Mouse (Mus musculus) hindbrain, embryonic 12.5 days (tissue): ENCODE measurements around the gene Bco1. TPM values are rescaled to one million over a fixed set of nuclear protein-coding genes. Genes with fewer than 3 reads are reported as not detected.

ENCODE experiments used
- ATAC-seq: fragments of 200-750 bp; cut with Nextera tagmentation; 2 replicates; pipeline ENCODE4 v1.8.0; 2017; ENCODE audit warnings: moderate TSS enrichment; ENCODE audit not compliant: low FRiP score
- H3K27ac ChIP-seq: fragments of 300-500 bp; sonication (generic); 2 replicates; pipeline ENCODE4 v1.5.1; 2016; ENCODE audit warnings: mild to moderate bottlenecking
- H3K27me3 ChIP-seq: fragments of 300-500 bp; sonication (generic); 2 replicates; pipeline ENCODE4 v1.6.1; 2016; ENCODE audit warnings: mild to moderate bottlenecking
- H3K36me3 ChIP-seq: fragments of 300-500 bp; sonication (generic); 2 replicates; pipeline ENCODE4 v1.6.1; 2016; ENCODE audit warnings: mild to moderate bottlenecking
- H3K4me1 ChIP-seq: fragments of 300-500 bp; sonication (generic); 2 replicates; pipeline ENCODE4 v1.6.1; 2016
- H3K4me2 ChIP-seq: fragments of 300-500 bp; sonication (generic); replicated peaks from 2 replicates; pipeline ENCODE4 v1.6.1; 2016; ENCODE audit warnings: mild to moderate bottlenecking
- H3K4me3 ChIP-seq: fragments of 300-500 bp; sonication (generic); 2 replicates; pipeline ENCODE4 v1.5.1; 2016; ENCODE audit warnings: mild to moderate bottlenecking
- H3K9ac ChIP-seq: fragments of 300-500 bp; sonication (generic); 2 replicates; pipeline ENCODE4 v1.6.1; 2016; ENCODE audit warnings: mild to moderate bottlenecking, moderate library complexity
- H3K9me3 ChIP-seq: fragments of 300-500 bp; sonication (generic); replicated peaks from 2 replicates; pipeline ENCODE4 v1.6.1; 2016; ENCODE audit warnings: mild to moderate bottlenecking
- WGBS: fragments of 180-500 bp; shearing (Covaris S2); methylation state at CpG from one replicate; pipeline ENCODE4 v1.1.7; 2016; 5-methylcytosine and 5-hydroxymethylcytosine counted together
- polyA plus RNA-seq: library from polyadenylated mRNA; unstranded; fragments of >200 nt; fragmentation: Nextera tagmentation; extraction: Ambion mirVana; gene quantifications from 2 replicates; pipeline ENCODE4 v1.2.1, GENCODE M21; 2016

The Bco1 gene
- 0.17 and 0.33 TPM in 2 replicates for polyA plus RNA-seq

GRCm38 (mm10) chr8:117095647-117096046 lies at the start of gene Bco1:
Gene Bco1 (plus strand): TSS chr8:117095854.
- H3K4me3 ChIP-seq = no peak within 1 kb of the TSS
- no peak within 1 kb of the TSS for H3K4me2 ChIP-seq
- H3K36me3 ChIP-seq = no peaks in the 10 kb centered on the region
- no peak within 1 kb of the TSS for H3K9ac ChIP-seq
- peaks cover 10% of the 10 kb centered on the region; the same call in 1 of the 2 replicates for H3K4me1 ChIP-seq
- no peak for ATAC-seq
- H3K27me3 ChIP-seq = no peaks in the 10 kb centered on the region
- H3K9me3 ChIP-seq = no peaks in the 10 kb centered on the region
- WGBS = 70% methylated on average over 12 of the region's 12 CpGs
- H3K27ac ChIP-seq = no peak within 1 kb of the TSS

- H3K9me3 ChIP-seq = no peaks in the 10 kb centered on the region
- H3K36me3 ChIP-seq = no peaks in the 10 kb centered on the region
- WGBS = 67% methylated on average over 7 of the region's 7 CpGs
- no peak for ATAC-seq
- H3K9ac ChIP-seq = no peak overlapping the region
- H3K27ac ChIP-seq = no peak overlapping the region
- no peak overlapping the region for H3K4me3 ChIP-seq
- H3K4me2 ChIP-seq = no peak overlapping the region
- H3K4me1 ChIP-seq = no peaks in the 10 kb centered on the region
- no peaks in the 10 kb centered on the region for H3K27me3 ChIP-seq
These were observed 46.2 kb upstream of the Bco1 start for GRCm38 (mm10) chr8:117049444-117049843.

- no peaks in the 10 kb centered on the region for H3K27me3 ChIP-seq
- H3K4me2 ChIP-seq = no peak overlapping the region
- no peaks in the 10 kb centered on the region for H3K9me3 ChIP-seq
- no peaks in the 10 kb centered on the region for H3K36me3 ChIP-seq
- H3K9ac ChIP-seq = no peak overlapping the region
- H3K27ac ChIP-seq = no peak overlapping the region
- ATAC-seq = no peak
- 87% methylated on average over 9 of the region's 9 CpGs for WGBS
- H3K4me1 ChIP-seq = no peaks in the 10 kb centered on the region
- no peak overlapping the region for H3K4me3 ChIP-seq
These were observed 44.9 kb upstream of the Bco1 start for GRCm38 (mm10) chr8:117050763-117051162.

- Histone ChIP-seq H3K9me3 (no peaks in the 10 kb centered on the region), H3K36me3 (no peaks in the 10 kb centered on the region), H3K27me3 (no peaks in the 10 kb centered on the region), H3K4me1 (no peaks in the 10 kb centered on the region), H3K27ac (no peak overlapping the region), H3K9ac (no peak overlapping the region), H3K4me3 (no peak overlapping the region), H3K4me2 (no peak overlapping the region)
- no peak for ATAC-seq
- WGBS = 64% methylated on average over 9 of the region's 9 CpGs
These were observed 44.3 kb upstream of the Bco1 start for GRCm38 (mm10) chr8:117051316-117051715.

GRCm38 (mm10) chr8:117053135-117054079 lies 42.2 kb upstream of the Bco1 start:
- ATAC-seq = no peak
- WGBS = 64% methylated on average over 12 of the region's 12 CpGs

GRCm38 (mm10) chr8:117054146-117054545 lies 41.5 kb upstream of the Bco1 start:
- no peak overlapping the region for H3K9ac ChIP-seq
- no peak overlapping the region for H3K4me2 ChIP-seq
- H3K4me1 ChIP-seq = no peaks in the 10 kb centered on the region
- no peaks in the 10 kb centered on the region for H3K9me3 ChIP-seq
- no peak overlapping the region for H3K4me3 ChIP-seq
- WGBS = 83% methylated on average over 3 of the region's 3 CpGs
- no peaks in the 10 kb centered on the region for H3K27me3 ChIP-seq
- no peak overlapping the region for H3K27ac ChIP-seq
- H3K36me3 ChIP-seq = no peaks in the 10 kb centered on the region
- ATAC-seq = no peak

More at GRCm38 (mm10) chr8:117053135-117054079, 42.2 kb upstream of the Bco1 start:
- Histone ChIP-seq H3K4me3 (no peak overlapping the region), H3K9ac (no peak overlapping the region), H3K27me3 (no peaks in the 10 kb centered on the region), H3K4me2 (no peak overlapping the region), H3K36me3 (no peaks in the 10 kb centered on the region), H3K27ac (no peak overlapping the region), H3K9me3 (no peaks in the 10 kb centered on the region), H3K4me1 (no peaks in the 10 kb centered on the region)

- no peak for ATAC-seq
- no peak overlapping the region for H3K27ac ChIP-seq
- 79% methylated on average over 6 of the region's 6 CpGs for WGBS
- H3K4me2 ChIP-seq = no peak overlapping the region
- H3K9me3 ChIP-seq = no peaks in the 10 kb centered on the region
- H3K36me3 ChIP-seq = no peaks in the 10 kb centered on the region
- no peaks in the 10 kb centered on the region for H3K4me1 ChIP-seq
- no peak overlapping the region for H3K9ac ChIP-seq
- no peaks in the 10 kb centered on the region for H3K27me3 ChIP-seq
- no peak overlapping the region for H3K4me3 ChIP-seq
These were observed 40.6 kb upstream of the Bco1 start for GRCm38 (mm10) chr8:117055097-117055496.

- no peaks in the 10 kb centered on the region for H3K27me3 ChIP-seq
- H3K4me1 ChIP-seq = peaks cover 5% of the 10 kb centered on the region; the same call in 1 of the 2 replicates
- 69% methylated on average over 7 of the region's 7 CpGs for WGBS
- H3K27ac ChIP-seq = no peak overlapping the region
- ATAC-seq = no peak
- no peak overlapping the region for H3K4me2 ChIP-seq
- peaks cover 9% of the 10 kb centered on the region for H3K9me3 ChIP-seq
- H3K4me3 ChIP-seq = no peak overlapping the region
- H3K9ac ChIP-seq = no peak overlapping the region
- H3K36me3 ChIP-seq = no peaks in the 10 kb centered on the region
These were observed 36.6 kb upstream of the Bco1 start for GRCm38 (mm10) chr8:117059021-117059420.

GRCm38 (mm10) chr8:117060306-117060705 lies 35.3 kb upstream of the Bco1 start:
- peaks cover 5% of the 10 kb centered on the region; the same call in 1 of the 2 replicates for H3K4me1 ChIP-seq
- no peak overlapping the region for H3K4me3 ChIP-seq
- H3K9ac ChIP-seq = no peak overlapping the region
- H3K27me3 ChIP-seq = no peaks in the 10 kb centered on the region
- H3K9me3 ChIP-seq = peaks cover 9% of the 10 kb centered on the region
- ATAC-seq = no peak
- 75% methylated on average over 13 of the region's 13 CpGs for WGBS
- no peaks in the 10 kb centered on the region for H3K36me3 ChIP-seq
- no peak overlapping the region for H3K27ac ChIP-seq
- H3K4me2 ChIP-seq = no peak overlapping the region

GRCm38 (mm10) chr8:117061180-117061880 lies 34.3 kb upstream of the Bco1 start:
- H3K9me3 ChIP-seq = peaks cover 9% of the 10 kb centered on the region
- peaks cover 5% of the 10 kb centered on the region; the same call in 1 of the 2 replicates for H3K4me1 ChIP-seq
- H3K4me3 ChIP-seq = no peak overlapping the region
- no peak overlapping the region for H3K4me2 ChIP-seq
- ATAC-seq = no peak
- no peak overlapping the region for H3K9ac ChIP-seq
- no peaks in the 10 kb centered on the region for H3K27me3 ChIP-seq
- H3K27ac ChIP-seq = no peak overlapping the region
- H3K36me3 ChIP-seq = no peaks in the 10 kb centered on the region
- 59% methylated on average over 13 of the region's 13 CpGs for WGBS

GRCm38 (mm10) chr8:117066955-117067354 lies 28.7 kb upstream of the Bco1 start:
- 82% methylated on average over 7 of the region's 7 CpGs for WGBS
- no peak overlapping the region for H3K27ac ChIP-seq
- no peak for ATAC-seq

GRCm38 (mm10) chr8:117067396-117067795 lies 28.3 kb upstream of the Bco1 start:
- H3K9ac ChIP-seq = no peak overlapping the region
- 87% methylated on average over 11 of the region's 11 CpGs for WGBS

More at GRCm38 (mm10) chr8:117066955-117067354, 28.7 kb upstream of the Bco1 start:
- Histone ChIP-seq H3K36me3 (no peaks in the 10 kb centered on the region), H3K9ac (no peak overlapping the region), H3K4me3 (no peak overlapping the region), H3K27me3 (no peaks in the 10 kb centered on the region), H3K9me3 (peaks cover 9% of the 10 kb centered on the region), H3K4me1 (no peaks in the 10 kb centered on the region), H3K4me2 (no peak overlapping the region)

More at GRCm38 (mm10) chr8:117067396-117067795, 28.3 kb upstream of the Bco1 start:
- Histone ChIP-seq H3K27me3 (no peaks in the 10 kb centered on the region), H3K4me1 (no peaks in the 10 kb centered on the region), H3K4me3 (no peak overlapping the region), H3K36me3 (no peaks in the 10 kb centered on the region), H3K9me3 (peaks cover 5% of the 10 kb centered on the region), H3K4me2 (no peak overlapping the region), H3K27ac (no peak overlapping the region)
- no peak for ATAC-seq
